Mouse (Mus musculus): ENCODE results near the gene Mas1. TPM values are rescaled to one million over a fixed set of nuclear protein-coding genes. Genes with fewer than 3 reads are reported as not detected.

Mas1 gene
- polyA plus RNA-seq, 1 experiment from 2014 or later = 0.28 TPM

- TF ChIP-seq EP300 (IDR thresholded peaks at IDR 0.05; ENCODE audit: low read depth) = no peak
- TF ChIP-seq CTCF (IDR thresholded peaks at IDR 0.05; ENCODE audit: low read depth) = no peak
- no peak for DNase-seq
- no peaks in the 10 kb centered on the region for H3K9me3 ChIP-seq (ENCODE audit: low read length)
- H3K27me3 ChIP-seq (ENCODE audit: insufficient read depth, low read length) = no peaks in the 10 kb centered on the region
- H3K4me2 ChIP-seq (ENCODE audit: low read depth, low read length) = no peak overlapping the region
- no peak overlapping the region for H3K9ac ChIP-seq (replicated peaks)
- H3K4me1 ChIP-seq (ENCODE audit: insufficient read depth) = no peaks in the 10 kb centered on the region
- H3K27ac ChIP-seq (ENCODE audit: low read depth) = no peak overlapping the region
- WGBS (ENCODE audit: insufficient replicate concordance) = 68% methylated on average over 10 of the region's 10 CpGs
- no peak for ATAC-seq
- no peak overlapping the region for H3K4me3 ChIP-seq (ENCODE audit: low read depth, low read length)
- no peaks in the 10 kb centered on the region for H3K36me3 ChIP-seq (replicated peaks; ENCODE audit: insufficient read depth, low read length)
These were observed 28.3 kb downstream of the Mas1 start for GRCm38 (mm10) chr17:12839475-12840267.

- no peak for ATAC-seq
- 86% methylated on average over 5 of the region's 5 CpGs for WGBS (ENCODE audit: insufficient replicate concordance)
- H3K4me1 ChIP-seq (ENCODE audit: insufficient read depth) = no peaks in the 10 kb centered on the region
These were observed 32.2 kb downstream of the Mas1 start for GRCm38 (mm10) chr17:12835738-12836137.

GRCm38 (mm10) chr17:12834826-12835225 is 33.1 kb downstream of the Mas1 start:
- no peaks in the 10 kb centered on the region for H3K27me3 ChIP-seq (ENCODE audit: insufficient read depth, low read length)
- no peak overlapping the region for H3K27ac ChIP-seq (ENCODE audit: low read depth)
- H3K4me1 ChIP-seq (ENCODE audit: insufficient read depth) = no peaks in the 10 kb centered on the region
- DNase-seq (no peak), ATAC-seq (no peak)
- H3K9me3 ChIP-seq (ENCODE audit: low read length) = no peaks in the 10 kb centered on the region
- H3K36me3 ChIP-seq (replicated peaks; ENCODE audit: insufficient read depth, low read length) = no peaks in the 10 kb centered on the region
- TF ChIP-seq CTCF (IDR thresholded peaks at IDR 0.05; ENCODE audit: low read depth) = no peak
- no peak for TF ChIP-seq EP300 (IDR thresholded peaks at IDR 0.05; ENCODE audit: low read depth)
- 54% methylated on average over 3 of the region's 3 CpGs for WGBS (ENCODE audit: insufficient replicate concordance)
- no peak overlapping the region for H3K9ac ChIP-seq (replicated peaks)
- H3K4me2 ChIP-seq (ENCODE audit: low read depth, low read length) = no peak overlapping the region
- no peak overlapping the region for H3K4me3 ChIP-seq (ENCODE audit: low read depth, low read length)

More at GRCm38 (mm10) chr17:12835738-12836137, 32.2 kb downstream of the Mas1 start:
- DNase-seq = no peak
- H3K4me2 ChIP-seq (ENCODE audit: low read depth, low read length) = no peak overlapping the region
- no peak overlapping the region for H3K4me3 ChIP-seq (ENCODE audit: low read depth, low read length)
- no peaks in the 10 kb centered on the region for H3K27me3 ChIP-seq (ENCODE audit: insufficient read depth, low read length)
- H3K9ac ChIP-seq (replicated peaks) = no peak overlapping the region
- H3K9me3 ChIP-seq (ENCODE audit: low read length) = no peaks in the 10 kb centered on the region
- no peaks in the 10 kb centered on the region for H3K36me3 ChIP-seq (replicated peaks; ENCODE audit: insufficient read depth, low read length)
- TF ChIP-seq EP300 (IDR thresholded peaks at IDR 0.05; ENCODE audit: low read depth) (no peak), CTCF (IDR thresholded peaks at IDR 0.05; ENCODE audit: low read depth) (no peak)
- no peak overlapping the region for H3K27ac ChIP-seq (ENCODE audit: low read depth)

- 70% methylated on average over 3 of the region's 3 CpGs for WGBS (ENCODE audit: insufficient replicate concordance)
- DNase-seq = no peak
These were observed 33.6 kb downstream of the Mas1 start for GRCm38 (mm10) chr17:12834317-12834716.

DNA sequence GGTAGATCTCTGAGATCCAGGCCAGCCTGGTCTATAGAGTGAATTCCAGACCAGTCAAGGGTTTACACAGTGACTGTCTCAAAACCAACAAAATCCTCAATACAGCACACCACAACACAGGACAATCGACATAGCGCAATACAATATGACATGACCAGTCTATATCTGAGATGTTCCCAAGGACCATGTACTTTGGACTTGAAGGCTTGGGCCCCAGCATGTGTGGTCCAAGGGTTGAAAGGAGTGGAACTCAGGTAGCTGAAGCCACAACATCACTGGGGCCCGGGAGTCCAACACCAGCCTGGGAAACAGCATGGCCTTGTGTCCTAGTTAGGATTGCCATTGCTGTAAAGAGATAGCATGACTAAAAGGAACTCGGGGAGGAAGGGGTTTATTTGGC is 35.3 kb downstream of the Mas1 start:
- TF ChIP-seq CTCF (IDR thresholded peaks at IDR 0.05; ENCODE audit: low read depth) = no peak
- TF ChIP-seq EP300 (IDR thresholded peaks at IDR 0.05; ENCODE audit: low read depth) = no peak
- ATAC-seq = no peak
- 81% methylated on average over 4 of the region's 4 CpGs for WGBS (ENCODE audit: insufficient replicate concordance)

More at GRCm38 (mm10) chr17:12834317-12834716, 33.6 kb downstream of the Mas1 start:
- no peak overlapping the region for H3K9ac ChIP-seq (replicated peaks)
- no peaks in the 10 kb centered on the region for H3K36me3 ChIP-seq (replicated peaks; ENCODE audit: insufficient read depth, low read length)
- H3K27me3 ChIP-seq (ENCODE audit: insufficient read depth, low read length) = no peaks in the 10 kb centered on the region
- H3K4me1 ChIP-seq (ENCODE audit: insufficient read depth) = no peaks in the 10 kb centered on the region
- ATAC-seq = no peak
- TF ChIP-seq CTCF (IDR thresholded peaks at IDR 0.05; ENCODE audit: low read depth) = no peak
- no peak overlapping the region for H3K4me2 ChIP-seq (ENCODE audit: low read depth, low read length)
- no peak overlapping the region for H3K4me3 ChIP-seq (ENCODE audit: low read depth, low read length)
- no peaks in the 10 kb centered on the region for H3K9me3 ChIP-seq (ENCODE audit: low read length)
- H3K27ac ChIP-seq (ENCODE audit: low read depth) = no peak overlapping the region

DNA sequence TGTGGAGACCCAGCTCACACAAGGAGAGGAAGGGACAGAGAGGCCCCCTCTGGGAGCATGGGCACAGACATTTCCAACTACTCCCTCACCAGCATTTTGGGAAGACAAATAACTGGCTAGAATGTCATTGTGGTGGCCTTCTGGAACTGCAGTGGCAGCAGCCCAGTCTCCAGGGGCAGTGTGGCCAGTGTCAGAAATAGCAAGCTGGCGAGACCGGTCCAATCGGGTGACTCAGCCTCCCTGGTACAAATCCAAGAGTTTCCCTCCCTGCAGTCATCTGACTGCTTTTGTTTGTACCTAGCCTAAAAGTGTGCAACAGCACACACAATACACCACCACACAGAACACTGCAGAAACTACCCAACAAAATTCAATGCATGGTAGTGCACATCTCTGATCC is 35.7 kb downstream of the Mas1 start:
- Histone ChIP-seq H3K36me3 (replicated peaks; ENCODE audit: insufficient read depth, low read length) (no peaks in the 10 kb centered on the region), H3K4me1 (ENCODE audit: insufficient read depth) (no peaks in the 10 kb centered on the region), H3K4me3 (ENCODE audit: low read depth, low read length) (no peak overlapping the region), H3K27me3 (ENCODE audit: insufficient read depth, low read length) (no peaks in the 10 kb centered on the region), H3K4me2 (ENCODE audit: low read depth, low read length) (no peak overlapping the region), H3K9me3 (ENCODE audit: low read length) (no peaks in the 10 kb centered on the region), H3K9ac (replicated peaks) (no peak overlapping the region), H3K27ac (ENCODE audit: low read depth) (no peak overlapping the region)
- DNase-seq = no peak
- ATAC-seq = no peak
- 78% methylated on average over 3 of the region's 3 CpGs for WGBS (ENCODE audit: insufficient replicate concordance)
- TF ChIP-seq CTCF (IDR thresholded peaks at IDR 0.05; ENCODE audit: low read depth) = no peak
- TF ChIP-seq EP300 (IDR thresholded peaks at IDR 0.05; ENCODE audit: low read depth) = no peak

More for the DNA sequence above, 35.3 kb downstream of the Mas1 start:
- no peak for DNase-seq
- Histone ChIP-seq H3K9me3 (ENCODE audit: low read length) (no peaks in the 10 kb centered on the region), H3K4me3 (ENCODE audit: low read depth, low read length) (no peak overlapping the region), H3K27me3 (ENCODE audit: insufficient read depth, low read length) (no peaks in the 10 kb centered on the region), H3K4me1 (ENCODE audit: insufficient read depth) (no peaks in the 10 kb centered on the region), H3K27ac (ENCODE audit: low read depth) (no peak overlapping the region), H3K36me3 (replicated peaks; ENCODE audit: insufficient read depth, low read length) (no peaks in the 10 kb centered on the region), H3K9ac (replicated peaks) (no peak overlapping the region), H3K4me2 (ENCODE audit: low read depth, low read length) (no peak overlapping the region)

Measured in liver, postnatal 0 days (tissue).